Mouse (Mus musculus): Measurements from ENCODE around the gene Map2k3. TPM values are rescaled to one million over a fixed set of nuclear protein-coding genes. Genes with fewer than 3 reads are reported as not detected.

Map2k3 gene
- polyA plus RNA-seq, 1 experiment from 2014 or later = 80.0 TPM

DNA sequence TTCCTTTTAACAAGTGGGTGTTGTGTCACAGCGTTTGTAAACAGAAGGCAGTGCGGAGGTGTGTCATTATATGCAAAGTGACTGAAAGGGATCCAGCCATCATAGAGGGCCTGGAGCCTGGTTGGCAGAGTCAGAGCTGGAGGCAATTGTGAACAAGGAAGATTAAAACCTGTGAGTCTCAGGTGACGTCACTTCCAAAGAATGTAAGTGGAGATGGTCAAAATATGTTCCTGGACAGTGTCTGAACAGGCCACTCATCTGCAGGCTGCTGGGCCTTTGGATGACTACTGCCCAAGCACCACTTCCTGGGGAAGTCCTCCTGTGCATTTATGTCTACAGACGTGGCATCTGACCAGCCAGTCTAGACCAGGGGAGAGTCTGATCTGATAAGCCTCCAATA, 16.6 kb upstream of the Map2k3 start:
- WGBS = 56% methylated on average over 4 of the region's 4 CpGs
- no peak for ATAC-seq (ENCODE audit: insufficient number of reproducible peaks, insufficient read depth, low FRiP score, low read depth)

DNA sequence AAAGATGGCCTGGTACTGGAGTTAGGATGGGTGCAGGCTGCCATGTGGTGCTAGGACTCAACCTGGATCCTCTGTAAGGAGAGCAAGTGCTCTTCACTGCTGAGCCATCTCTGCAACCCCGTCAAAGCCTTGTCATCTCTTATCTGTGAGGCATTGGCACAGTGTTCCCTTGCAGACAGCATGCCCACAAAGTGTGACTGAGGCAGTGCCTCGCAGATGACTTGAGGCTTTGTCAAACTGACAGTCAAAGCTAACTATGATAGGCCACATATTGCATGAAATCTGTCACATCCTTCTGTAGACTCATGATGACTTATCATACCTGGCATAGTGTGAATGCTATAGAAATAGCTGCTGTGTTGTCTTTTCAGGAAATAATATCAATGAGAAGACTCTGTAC, 11.8 kb upstream of the Map2k3 start:
- no peaks in the 10 kb centered on the region for H3K4me1 ChIP-seq (ENCODE audit: control insufficient read depth, insufficient read depth, low read length)
- no peak overlapping the region for H3K4me2 ChIP-seq (replicated peaks; ENCODE audit: low read depth, low read length)
- no peaks in the 10 kb centered on the region for H3K9me3 ChIP-seq (ENCODE audit: control insufficient read depth, low read depth, low read length)
- no peak overlapping the region for H3K9ac ChIP-seq (replicated peaks; ENCODE audit: low read depth, low read length)
- WGBS = 74% methylated on average over 2 of the region's 2 CpGs
- ATAC-seq (ENCODE audit: insufficient number of reproducible peaks, insufficient read depth, low FRiP score, low read depth) = no peak
- no peak overlapping the region for H3K27ac ChIP-seq (ENCODE audit: low read length)
- no peaks in the 10 kb centered on the region for H3K36me3 ChIP-seq (ENCODE audit: control insufficient read depth, insufficient read depth, low read length)
- no peak overlapping the region for H3K4me3 ChIP-seq (ENCODE audit: low read depth, low read length)
- no peaks in the 10 kb centered on the region for H3K27me3 ChIP-seq (ENCODE audit: control insufficient read depth, insufficient read depth, low read length)

More for the DNA sequence above, 16.6 kb upstream of the Map2k3 start:
- no peak overlapping the region for H3K4me3 ChIP-seq (ENCODE audit: low read depth, low read length)
- H3K4me2 ChIP-seq (replicated peaks; ENCODE audit: low read depth, low read length) = no peak overlapping the region
- no peaks in the 10 kb centered on the region for H3K9me3 ChIP-seq (ENCODE audit: control insufficient read depth, low read depth, low read length)
- H3K9ac ChIP-seq (replicated peaks; ENCODE audit: low read depth, low read length) = no peak overlapping the region
- no peaks in the 10 kb centered on the region for H3K27me3 ChIP-seq (ENCODE audit: control insufficient read depth, insufficient read depth, low read length)
- peaks cover 16% of the 10 kb centered on the region for H3K4me1 ChIP-seq (ENCODE audit: control insufficient read depth, insufficient read depth, low read length)
- no peaks in the 10 kb centered on the region for H3K36me3 ChIP-seq (ENCODE audit: control insufficient read depth, insufficient read depth, low read length)
- H3K27ac ChIP-seq (ENCODE audit: low read length) = no peak overlapping the region

DNA sequence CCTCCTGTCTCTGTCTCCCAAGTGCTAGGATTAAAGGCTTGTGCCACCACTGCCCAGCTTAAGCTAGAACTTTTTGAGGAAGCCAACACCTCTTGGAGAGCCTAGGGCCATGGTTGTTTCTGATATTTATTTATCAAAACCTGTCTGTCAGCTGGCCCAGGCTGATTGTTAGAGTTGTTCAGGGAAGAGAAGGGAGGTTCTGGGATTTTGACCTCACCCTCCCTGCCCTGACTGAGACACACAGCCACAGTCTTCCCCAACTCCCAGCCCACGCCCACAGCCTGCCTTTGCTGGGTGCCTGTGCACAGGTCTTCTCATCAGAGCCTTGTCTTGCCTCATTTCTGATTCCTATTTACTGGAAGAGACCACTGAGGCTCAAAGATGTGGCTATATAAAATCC, 9.6 kb upstream of the Map2k3 start:
- H3K9ac ChIP-seq (replicated peaks; ENCODE audit: low read depth, low read length) = no peak overlapping the region
- H3K36me3 ChIP-seq (ENCODE audit: control insufficient read depth, insufficient read depth, low read length) = no peaks in the 10 kb centered on the region
- 73% methylated on average over 1 of the region's 1 CpGs for WGBS
- H3K4me3 ChIP-seq (ENCODE audit: low read depth, low read length) = no peak overlapping the region
- H3K27me3 ChIP-seq (ENCODE audit: control insufficient read depth, insufficient read depth, low read length) = no peaks in the 10 kb centered on the region
- ATAC-seq (ENCODE audit: insufficient number of reproducible peaks, insufficient read depth, low FRiP score, low read depth) = no peak
- no peak overlapping the region for H3K4me2 ChIP-seq (replicated peaks; ENCODE audit: low read depth, low read length)
- peaks cover 7% of the 10 kb centered on the region; the same call in 1 of the 2 replicates for H3K4me1 ChIP-seq (ENCODE audit: control insufficient read depth, insufficient read depth, low read length)
- no peaks in the 10 kb centered on the region for H3K9me3 ChIP-seq (ENCODE audit: control insufficient read depth, low read depth, low read length)
- H3K27ac ChIP-seq (ENCODE audit: low read length) = no peak overlapping the region

DNA sequence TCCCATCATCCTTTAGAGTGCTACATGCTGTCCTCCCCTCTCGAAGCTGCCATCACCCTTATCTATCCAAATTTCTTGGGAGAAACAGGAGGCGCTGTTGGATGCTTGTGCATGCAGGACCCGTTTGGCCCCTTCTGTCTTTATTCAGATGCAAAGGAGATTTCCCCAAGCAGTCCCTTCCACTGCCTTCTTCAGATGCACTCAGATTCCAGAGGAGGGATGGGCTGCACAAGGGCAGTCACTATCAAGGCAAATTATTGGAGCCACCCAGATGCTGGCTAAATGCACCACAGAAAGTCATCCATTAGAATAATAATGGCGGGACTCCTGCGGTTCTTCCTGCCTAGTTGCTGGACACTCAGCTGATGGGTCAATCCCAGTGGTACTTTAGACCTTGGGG, 8.9 kb upstream of the Map2k3 start:
- peaks cover 10% of the 10 kb centered on the region for H3K4me1 ChIP-seq (ENCODE audit: control insufficient read depth, insufficient read depth, low read length)
- H3K27me3 ChIP-seq (ENCODE audit: control insufficient read depth, insufficient read depth, low read length) = no peaks in the 10 kb centered on the region
- H3K4me3 ChIP-seq (ENCODE audit: low read depth, low read length) = no peak overlapping the region
- H3K9me3 ChIP-seq (ENCODE audit: control insufficient read depth, low read depth, low read length) = no peaks in the 10 kb centered on the region
- no peak overlapping the region for H3K9ac ChIP-seq (replicated peaks; ENCODE audit: low read depth, low read length)
- 77% methylated on average over 5 of the region's 5 CpGs for WGBS
- ATAC-seq (ENCODE audit: insufficient number of reproducible peaks, insufficient read depth, low FRiP score, low read depth) = no peak
- no peak overlapping the region for H3K27ac ChIP-seq (ENCODE audit: low read length)
- no peaks in the 10 kb centered on the region for H3K36me3 ChIP-seq (ENCODE audit: control insufficient read depth, insufficient read depth, low read length)
- H3K4me2 ChIP-seq (replicated peaks; ENCODE audit: low read depth, low read length) = no peak overlapping the region

- Histone ChIP-seq H3K27me3 (ENCODE audit: control insufficient read depth, insufficient read depth, low read length) (no peaks in the 10 kb centered on the region), H3K4me3 (ENCODE audit: low read depth, low read length) (no peak overlapping the region), H3K4me2 (replicated peaks; ENCODE audit: low read depth, low read length) (no peak overlapping the region), H3K36me3 (ENCODE audit: control insufficient read depth, insufficient read depth, low read length) (no peaks in the 10 kb centered on the region), H3K27ac (ENCODE audit: low read length) (no peak overlapping the region), H3K4me1 (ENCODE audit: control insufficient read depth, insufficient read depth, low read length) (peaks cover 10% of the 10 kb centered on the region), H3K9me3 (ENCODE audit: control insufficient read depth, low read depth, low read length) (no peaks in the 10 kb centered on the region), H3K9ac (replicated peaks; ENCODE audit: low read depth, low read length) (no peak overlapping the region)
- WGBS = 38% methylated on average over 6 of the region's 6 CpGs
- ATAC-seq (ENCODE audit: insufficient number of reproducible peaks, insufficient read depth, low FRiP score, low read depth) = peak; percentile 54; the same call in 1 of the 2 replicates
Observed at GRCm38 (mm10) chr11:60924498-60924897, 7.3 kb upstream of the Map2k3 start.

GRCm38 (mm10) chr11:60924981-60925380, 6.9 kb upstream of the Map2k3 start:
- no peaks in the 10 kb centered on the region for H3K27me3 ChIP-seq (ENCODE audit: control insufficient read depth, insufficient read depth, low read length)
- no peak overlapping the region for H3K9ac ChIP-seq (replicated peaks; ENCODE audit: low read depth, low read length)
- H3K4me3 ChIP-seq (ENCODE audit: low read depth, low read length) = no peak overlapping the region
- H3K36me3 ChIP-seq (ENCODE audit: control insufficient read depth, insufficient read depth, low read length) = no peaks in the 10 kb centered on the region
- H3K4me1 ChIP-seq (ENCODE audit: control insufficient read depth, insufficient read depth, low read length) = peaks cover 10% of the 10 kb centered on the region
- H3K4me2 ChIP-seq (replicated peaks; ENCODE audit: low read depth, low read length) = no peak overlapping the region
- no peak overlapping the region for H3K27ac ChIP-seq (ENCODE audit: low read length)
- ATAC-seq (ENCODE audit: insufficient number of reproducible peaks, insufficient read depth, low FRiP score, low read depth) = no peak
- 90% methylated on average over 1 of the region's 1 CpGs for WGBS
- no peaks in the 10 kb centered on the region for H3K9me3 ChIP-seq (ENCODE audit: control insufficient read depth, low read depth, low read length)

GRCm38 (mm10) chr11:60927264-60927663, 4.6 kb upstream of the Map2k3 start:
- Histone ChIP-seq H3K4me3 (ENCODE audit: low read depth, low read length) (no peak overlapping the region), H3K36me3 (ENCODE audit: control insufficient read depth, insufficient read depth, low read length) (no peaks in the 10 kb centered on the region), H3K4me1 (ENCODE audit: control insufficient read depth, insufficient read depth, low read length) (peaks cover 10% of the 10 kb centered on the region), H3K4me2 (replicated peaks; ENCODE audit: low read depth, low read length) (peak overlapping the region; percentile 10; the same call in 1 of the 2 replicates), H3K9me3 (ENCODE audit: control insufficient read depth, low read depth, low read length) (no peaks in the 10 kb centered on the region), H3K27ac (ENCODE audit: low read length) (no peak overlapping the region), H3K27me3 (ENCODE audit: control insufficient read depth, insufficient read depth, low read length) (no peaks in the 10 kb centered on the region), H3K9ac (replicated peaks; ENCODE audit: low read depth, low read length) (no peak overlapping the region)
- under 1% methylated on average over 9 of the region's 9 CpGs for WGBS
- ATAC-seq (ENCODE audit: insufficient number of reproducible peaks, insufficient read depth, low FRiP score, low read depth) = peak; percentile 69

- H3K9ac ChIP-seq (replicated peaks; ENCODE audit: low read depth, low read length) = peak overlapping the region; percentile 28; the same call in 1 of the 2 replicates
- H3K9me3 ChIP-seq (ENCODE audit: control insufficient read depth, low read depth, low read length) = no peaks in the 10 kb centered on the region
- no peaks in the 10 kb centered on the region for H3K36me3 ChIP-seq (ENCODE audit: control insufficient read depth, insufficient read depth, low read length)
- peaks cover 34% of the 10 kb centered on the region for H3K4me1 ChIP-seq (ENCODE audit: control insufficient read depth, insufficient read depth, low read length)
- H3K27me3 ChIP-seq (ENCODE audit: control insufficient read depth, insufficient read depth, low read length) = no peaks in the 10 kb centered on the region
- H3K4me2 ChIP-seq (replicated peaks; ENCODE audit: low read depth, low read length) = peak overlapping the region; percentile 80
- H3K27ac ChIP-seq (ENCODE audit: low read length) = no peak overlapping the region
- 23% methylated on average over 7 of the region's 7 CpGs for WGBS
- ATAC-seq (ENCODE audit: insufficient number of reproducible peaks, insufficient read depth, low FRiP score, low read depth) = no peak
- H3K4me3 ChIP-seq (ENCODE audit: low read depth, low read length) = peak overlapping the region; percentile 76
Observed at GRCm38 (mm10) chr11:60930724-60931281, 1.0 kb upstream of the Map2k3 start.
